Mouse (Mus musculus) mesoderm, embryonic 11.5 days (tissue): Measurements from ENCODE around the gene Kctd3.
A peak's percentile ranks its signal among the peaks of the same experiment; 100 is the strongest.

Experiments used
- DNase-seq: peaks from one replicate; pipeline ENCODE4 v3.0.0-alpha.2; 2012; ENCODE audit warnings: low read depth, low spot score

Kctd3 gene

DNA sequence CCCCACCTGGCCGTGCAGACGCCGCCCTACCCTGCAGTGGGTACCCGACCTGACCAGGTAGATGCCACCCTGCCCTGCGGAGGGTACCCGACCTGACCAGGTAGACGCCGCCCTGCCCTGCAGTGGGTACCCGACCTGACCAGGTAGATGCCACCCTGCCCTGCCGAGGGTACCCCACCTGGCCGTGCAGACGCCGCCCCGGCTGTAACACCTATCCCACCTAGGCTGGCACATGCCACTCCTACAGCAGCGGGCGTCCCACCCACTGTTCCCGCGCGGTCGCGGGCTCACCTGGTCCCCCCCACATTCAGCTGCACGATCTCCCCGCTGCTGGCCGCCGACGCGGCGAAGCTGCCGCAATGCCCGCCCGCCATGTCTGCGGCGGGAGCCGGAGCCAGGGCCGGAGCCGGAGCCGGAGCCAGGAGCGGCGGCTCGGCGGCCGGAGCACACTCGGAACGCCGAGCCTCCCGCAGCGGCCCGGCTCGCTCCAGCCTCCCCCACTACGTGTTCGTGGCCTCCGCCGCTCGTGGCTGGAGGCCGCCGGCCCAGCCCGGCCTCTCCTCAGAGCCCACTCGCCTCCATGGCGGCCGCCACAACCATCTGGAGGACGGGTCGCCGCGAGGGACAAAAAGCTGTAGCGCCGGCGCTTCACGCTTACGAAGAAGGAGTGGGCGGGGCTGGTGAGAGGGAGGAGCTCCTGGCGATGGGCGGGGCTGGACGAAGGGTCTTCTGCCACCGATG, at the start of gene Kctd3:
Gene Kctd3, minus strand, starts transcription at position 603 of the 741 bp plus-strand sequence.
- peak; percentile 97 for DNase-seq

DNA sequence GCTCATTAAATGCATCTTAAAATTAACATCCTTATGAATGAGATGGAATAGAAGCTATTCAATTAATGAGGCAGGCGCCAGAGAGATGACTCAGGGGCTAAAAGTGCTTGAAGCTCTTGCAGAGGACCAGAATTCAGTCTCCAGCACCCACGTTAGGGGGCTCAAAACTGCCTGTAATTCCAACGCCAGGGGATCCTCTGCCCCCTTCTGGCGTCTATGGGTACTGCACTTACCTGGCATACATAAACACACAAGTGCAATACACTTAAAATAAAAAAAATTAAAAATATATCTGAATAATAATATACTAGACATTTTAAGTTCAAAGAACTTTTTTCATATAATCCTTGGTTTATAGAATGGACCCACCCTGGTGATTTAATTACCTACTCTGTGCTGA, 49.8 kb upstream of the Kctd3 start:
- no peak for DNase-seq

DNA sequence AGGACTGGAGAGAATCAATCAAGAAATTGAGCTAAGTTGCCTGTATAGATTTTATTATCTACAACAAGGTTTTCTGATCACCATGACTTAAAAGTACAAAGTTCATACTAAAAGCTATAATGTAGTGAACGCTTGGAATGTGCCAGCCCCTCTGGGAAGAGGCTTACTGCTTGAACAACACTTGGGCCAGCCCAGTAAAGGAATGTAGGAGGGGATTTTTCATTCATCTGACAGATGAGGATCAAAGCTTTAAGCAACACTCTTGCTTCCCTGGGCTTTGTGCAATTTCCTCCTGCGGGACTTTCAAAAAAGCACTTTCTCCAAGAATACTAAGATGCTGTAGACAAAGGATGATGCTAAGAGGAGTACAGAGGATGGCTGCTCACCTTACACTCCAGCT, 48.3 kb upstream of the Kctd3 start:
- peak; percentile 53 for DNase-seq

DNA sequence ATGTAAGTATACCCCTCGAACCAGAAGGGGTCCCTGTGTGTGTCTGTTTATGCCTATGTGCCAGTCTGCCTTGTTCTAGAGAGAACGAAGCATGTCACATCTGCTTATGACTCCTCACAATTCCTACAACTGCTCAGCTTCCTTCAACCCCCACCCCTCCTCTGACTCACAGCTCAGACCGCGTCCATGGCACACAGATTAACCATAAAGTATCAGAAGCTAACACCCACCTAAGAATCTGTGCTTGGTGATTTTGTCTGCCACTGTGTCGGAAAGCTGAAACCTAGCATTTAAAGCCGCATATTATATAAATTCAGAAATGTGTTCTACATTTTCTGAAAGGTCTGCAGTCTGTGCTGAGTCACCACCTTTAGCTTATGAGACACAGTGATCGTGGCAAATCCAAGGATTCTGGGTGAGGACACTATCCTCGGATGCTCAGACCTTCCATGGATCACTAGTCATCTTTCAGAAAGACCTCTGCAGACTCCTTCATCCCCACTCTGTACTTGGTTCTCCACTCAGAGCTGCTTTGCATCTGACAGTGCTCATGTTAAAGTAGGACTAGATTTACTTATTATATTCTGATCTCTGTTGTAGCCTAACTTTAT, 47.4 kb upstream of the Kctd3 start:
- DNase-seq, result no peak

DNA sequence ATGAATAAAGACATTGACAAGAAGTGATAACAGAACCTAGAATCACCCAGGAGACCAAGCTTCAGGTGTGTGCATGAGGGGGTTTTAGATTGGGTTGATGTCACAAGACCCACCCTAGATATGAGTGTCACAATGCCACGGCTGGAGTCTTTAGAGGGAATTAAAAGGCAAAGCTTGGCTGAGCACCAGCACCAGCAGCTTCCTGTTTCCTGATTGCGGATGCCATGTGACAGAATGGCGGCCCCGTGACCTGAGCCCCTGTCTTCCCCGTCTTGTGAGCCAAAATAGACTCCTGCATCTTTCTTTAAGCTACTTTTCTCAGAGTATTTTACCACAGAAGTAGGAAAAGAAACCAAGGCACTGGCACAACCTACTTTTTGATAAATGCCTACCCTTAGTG, 46.5 kb upstream of the Kctd3 start:
- DNase-seq, result no peak

DNA sequence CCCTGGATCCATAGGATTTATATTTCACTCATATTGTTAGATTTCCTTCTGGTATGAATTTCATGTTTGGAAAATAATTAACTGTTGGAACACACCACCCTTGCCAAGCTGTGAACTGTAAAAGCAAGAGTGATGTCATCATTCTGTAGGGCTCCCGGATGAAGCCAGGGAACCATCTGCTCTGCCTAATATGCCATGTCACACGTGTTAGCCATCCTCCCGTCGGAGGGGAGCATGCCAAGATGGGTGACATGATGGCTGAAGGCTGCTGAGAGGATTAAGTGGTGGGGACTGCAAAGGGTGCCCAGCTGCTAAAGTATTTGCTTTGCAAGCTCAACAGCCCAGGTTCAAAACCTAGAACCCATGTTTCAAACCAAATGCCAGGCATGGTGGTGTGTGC, 44.5 kb upstream of the Kctd3 start:
- DNase-seq, result no peak

DNA sequence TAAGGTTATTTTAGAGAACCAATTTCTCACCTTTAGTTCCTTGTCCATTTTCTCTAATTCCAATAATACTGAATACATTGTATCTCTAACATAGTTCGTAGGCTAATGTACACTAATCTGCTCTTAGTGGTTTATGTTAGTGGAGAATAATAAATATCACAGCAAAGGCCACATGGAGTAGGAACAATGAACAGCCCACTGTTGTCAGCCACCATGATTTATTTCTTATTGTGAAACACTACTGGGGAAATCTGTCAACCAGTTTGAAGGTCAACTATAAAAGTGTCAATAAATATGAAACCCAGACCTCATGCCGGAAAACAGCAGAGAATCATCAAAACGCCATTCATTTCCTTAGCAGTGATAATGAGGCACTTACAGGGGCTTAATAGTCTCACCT, 42.5 kb upstream of the Kctd3 start:
- no peak for DNase-seq

DNA sequence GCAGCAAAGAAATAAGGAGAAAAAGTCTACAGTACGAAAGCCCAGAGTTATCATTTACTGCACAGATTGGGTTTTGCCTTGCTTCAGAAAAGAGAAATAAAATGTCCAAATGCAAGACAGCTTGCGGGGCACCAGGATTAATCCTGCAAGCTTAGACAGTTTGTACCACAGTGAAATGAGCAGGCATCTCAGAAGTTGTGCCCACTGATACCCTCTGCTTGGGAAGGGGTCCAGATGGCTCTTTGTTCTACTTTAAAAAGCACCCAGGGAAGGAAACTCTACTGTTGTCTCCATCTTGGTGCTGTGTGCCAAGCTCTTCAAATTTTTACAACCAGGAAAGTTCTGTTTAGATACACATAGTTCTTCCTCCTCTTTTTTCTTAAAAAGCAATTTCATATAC, 40.7 kb upstream of the Kctd3 start:
- DNase-seq, result no peak

DNA sequence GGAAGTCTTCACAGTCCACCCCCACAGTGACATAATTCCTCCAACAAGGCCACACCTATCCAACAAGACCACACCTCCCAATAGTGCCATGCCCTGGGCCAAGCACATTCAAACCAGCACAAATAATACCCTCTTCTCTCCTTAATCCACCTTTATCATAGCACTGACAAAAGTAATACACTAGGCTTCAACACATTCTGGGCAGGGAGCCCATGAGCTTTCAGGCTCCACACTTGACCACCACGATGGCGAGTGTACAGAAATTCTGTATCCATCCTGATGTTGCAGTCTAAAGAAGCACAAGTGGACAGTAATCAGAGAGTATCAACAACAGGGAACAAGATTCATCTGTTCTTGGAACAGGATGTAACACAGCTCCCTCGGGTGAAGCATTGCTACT, 40.3 kb upstream of the Kctd3 start:
- no peak for DNase-seq

DNA sequence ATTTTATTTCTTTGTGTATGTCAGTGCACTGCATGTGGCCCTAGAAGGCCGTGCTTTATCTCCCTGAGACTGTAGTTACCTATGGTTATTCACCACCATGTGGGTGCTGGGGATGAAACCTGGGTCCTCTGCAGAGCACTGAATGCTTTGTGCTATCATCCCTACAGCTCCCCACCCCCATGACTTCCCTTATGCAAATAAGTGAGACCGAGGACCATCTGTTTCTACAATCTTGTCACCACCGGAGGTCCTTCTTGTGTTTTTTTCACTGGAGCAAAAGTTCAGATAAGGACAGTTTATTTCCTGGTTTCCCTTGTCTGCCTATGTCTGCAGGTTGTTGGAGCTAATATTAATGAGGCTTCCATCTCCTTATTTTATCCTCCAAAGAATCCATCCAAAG, 39.2 kb upstream of the Kctd3 start:
- DNase-seq, result no peak

DNA sequence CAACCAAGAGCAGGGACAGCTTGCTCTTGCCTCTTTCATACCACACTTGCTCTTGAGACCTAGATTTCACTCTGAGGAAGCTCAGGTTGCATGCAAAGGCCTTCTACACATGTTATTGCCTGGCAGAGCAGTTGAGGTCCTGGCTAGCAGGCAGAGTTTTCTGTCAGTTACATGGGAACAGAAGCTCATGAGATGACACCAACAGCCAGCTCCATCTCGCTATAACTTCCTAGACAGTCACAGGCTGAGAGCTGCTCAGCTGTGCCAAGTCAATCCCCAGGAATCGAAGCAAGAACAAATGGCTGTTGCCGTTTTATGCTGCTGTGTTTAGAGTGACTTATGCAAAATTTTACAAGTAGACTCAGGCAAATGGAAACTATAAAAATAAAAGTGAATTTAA, 38.7 kb upstream of the Kctd3 start:
- no peak for DNase-seq

DNA sequence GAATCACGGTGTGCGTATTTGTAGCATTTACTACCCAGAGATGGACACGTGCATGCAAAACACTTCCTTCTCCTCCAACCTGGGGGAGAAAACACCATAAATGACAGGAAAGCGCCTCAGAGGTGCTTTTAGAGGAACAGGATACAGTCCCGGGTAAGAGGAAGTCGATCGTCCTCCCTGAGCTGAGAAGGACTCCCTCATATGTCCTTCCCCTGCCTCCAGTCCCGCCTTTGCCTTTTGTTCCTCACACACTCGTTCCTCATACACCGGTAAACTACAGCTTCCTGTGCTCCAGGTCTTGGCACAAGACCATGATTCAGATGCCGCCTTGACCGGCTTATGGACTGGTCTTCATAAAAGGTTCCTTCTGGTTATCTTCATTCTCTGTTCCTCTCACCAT, 33.6 kb upstream of the Kctd3 start:
- DNase-seq, result no peak

DNA sequence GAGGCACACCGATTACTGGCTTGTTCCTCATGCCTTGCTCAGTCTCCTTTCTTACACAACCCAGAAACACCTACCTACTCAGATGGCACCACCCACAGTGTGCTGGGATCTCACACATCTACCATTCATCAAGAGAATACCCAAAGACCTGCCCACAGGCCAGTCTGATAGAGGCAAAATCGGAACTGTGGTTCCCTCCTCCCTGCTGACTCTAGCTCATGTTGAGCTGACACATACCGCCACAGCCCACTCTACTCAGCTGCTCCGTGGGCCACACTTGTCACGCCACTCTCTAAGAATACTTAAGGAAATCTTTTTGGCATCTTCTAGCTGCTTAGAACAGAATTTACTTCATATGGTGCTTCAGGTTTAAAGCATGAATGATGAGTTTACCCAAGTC, 31.7 kb upstream of the Kctd3 start:
- DNase-seq, result no peak

DNA sequence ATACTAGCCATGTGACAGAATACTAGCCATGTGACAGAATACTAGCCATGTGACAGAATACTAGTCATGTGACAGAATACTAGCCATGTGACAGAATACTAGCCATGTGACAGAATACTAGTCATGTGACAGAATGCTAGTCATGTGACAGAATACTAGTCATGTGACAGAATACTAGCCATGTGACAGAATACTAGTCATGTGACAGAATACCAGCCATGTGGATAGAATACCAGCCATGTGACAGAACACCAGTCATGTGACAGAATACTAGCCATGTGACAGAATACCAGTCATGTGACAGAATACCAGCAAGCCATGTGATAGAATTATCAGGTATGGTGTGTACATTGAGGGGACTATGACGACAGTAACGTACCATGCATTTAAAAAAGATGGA, 25.2 kb upstream of the Kctd3 start:
- DNase-seq, result peak; percentile 36

DNA sequence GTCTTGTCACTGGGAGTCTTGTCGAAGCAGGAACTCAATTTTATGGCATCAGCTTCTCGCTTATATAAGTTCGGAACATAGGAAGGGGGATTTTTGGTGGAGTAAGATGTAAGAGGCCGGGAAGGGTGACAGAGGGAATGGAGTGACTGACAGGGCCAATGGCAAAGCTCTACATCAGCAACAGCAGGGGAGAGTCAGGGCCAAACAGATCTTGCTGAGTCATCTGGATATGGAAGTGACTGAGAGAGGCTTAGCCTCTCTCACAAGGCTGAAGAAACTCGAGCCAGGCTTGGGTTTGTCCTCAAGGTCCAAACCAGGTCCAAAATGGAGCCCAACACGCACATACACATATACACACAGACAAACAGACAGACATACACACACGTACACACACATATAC, 23.3 kb upstream of the Kctd3 start:
- no peak for DNase-seq

DNA sequence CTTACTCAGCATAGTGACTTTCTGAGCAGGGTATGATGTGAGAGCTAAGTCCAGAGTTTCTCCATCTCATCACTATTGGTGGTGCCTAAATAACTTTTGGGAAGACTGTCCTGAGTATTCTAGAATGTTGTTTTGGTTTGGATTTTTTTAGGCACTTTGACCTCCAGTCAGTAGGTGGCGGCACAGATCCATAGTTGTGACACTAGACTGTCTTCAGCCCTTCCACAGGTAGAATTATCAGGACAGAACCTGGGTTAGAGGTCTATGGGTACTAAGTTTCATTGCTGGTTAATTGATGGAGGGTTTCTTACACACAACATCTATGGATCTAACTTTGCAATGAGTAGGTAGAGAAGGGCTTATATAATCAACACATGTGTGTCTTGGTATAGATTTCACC, 20.6 kb upstream of the Kctd3 start:
- DNase-seq, result peak; percentile 30

DNA sequence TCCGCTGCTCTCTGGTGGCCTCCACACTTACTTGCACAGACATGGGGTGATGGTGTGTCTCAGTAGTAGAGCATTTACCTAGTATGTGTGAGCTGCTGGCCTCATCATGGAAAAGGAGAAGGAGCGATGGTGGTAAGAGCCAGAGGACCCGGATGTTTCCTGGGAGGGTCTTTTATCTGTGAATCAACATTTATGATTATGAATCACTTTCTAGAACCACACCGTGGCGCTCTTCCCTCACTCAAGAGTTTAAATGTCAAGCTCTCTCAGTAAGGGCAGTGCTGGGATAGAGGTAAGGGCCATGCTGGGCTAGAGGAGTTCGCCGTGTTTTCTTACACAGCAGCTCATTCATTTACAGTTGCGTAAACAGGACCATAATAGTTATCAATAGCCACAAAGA, 19.2 kb upstream of the Kctd3 start:
- peak; percentile 55 for DNase-seq

DNA sequence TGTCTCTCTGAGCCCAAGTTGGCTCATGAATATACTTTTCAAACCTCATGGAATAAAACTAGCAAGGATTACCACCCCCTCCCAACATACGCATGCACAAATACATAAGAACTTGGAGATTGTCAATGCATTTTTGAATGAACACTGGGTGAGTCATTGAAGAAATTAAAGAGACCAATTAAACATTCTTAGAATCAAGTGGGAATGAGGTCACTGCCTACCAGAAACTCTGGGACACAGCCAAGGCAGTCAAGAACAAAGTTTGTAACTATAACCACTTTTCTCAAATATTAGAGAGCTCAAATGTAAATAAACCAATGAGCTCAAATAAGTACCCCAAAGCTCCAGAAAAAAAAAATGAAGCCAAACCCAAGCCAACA, 16.1 kb upstream of the Kctd3 start:
- DNase-seq, result no peak

DNA sequence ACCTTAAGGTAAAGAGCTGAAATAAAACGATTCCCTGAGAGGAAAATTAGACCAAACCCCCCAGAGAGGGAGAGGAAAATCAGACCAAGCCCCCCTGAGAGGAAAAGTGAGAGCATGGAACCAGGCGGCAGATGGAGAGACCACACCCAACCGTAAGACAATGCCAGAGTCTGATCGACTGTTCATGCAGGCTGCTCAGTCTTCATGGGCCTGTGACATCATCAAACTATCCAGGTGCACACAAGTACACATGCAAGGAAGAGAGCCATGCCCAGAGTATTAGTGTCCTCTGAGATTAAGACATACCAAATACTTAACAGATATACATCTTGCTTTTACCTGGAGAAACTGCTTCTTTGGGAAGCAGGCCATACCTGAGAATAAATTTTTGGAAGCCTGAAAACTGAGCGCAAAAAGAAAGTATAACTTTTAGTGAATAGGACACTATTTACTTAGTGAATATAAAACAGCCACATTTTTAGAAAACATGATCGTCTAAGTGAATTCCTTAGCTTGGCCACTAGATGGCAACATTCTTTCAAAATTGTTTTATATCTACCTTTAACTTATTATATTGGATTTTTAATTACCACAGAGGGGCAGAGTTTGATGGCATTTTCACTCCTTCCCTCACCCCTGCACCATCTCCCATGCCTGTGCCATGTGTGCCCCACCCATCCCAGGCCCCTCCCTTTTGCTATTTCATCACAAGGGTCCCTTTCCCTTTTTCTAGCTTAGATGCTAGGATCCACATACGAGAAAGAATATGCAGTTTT, 15.5 kb upstream of the Kctd3 start:
- DNase-seq, result peak; percentile 20

DNA sequence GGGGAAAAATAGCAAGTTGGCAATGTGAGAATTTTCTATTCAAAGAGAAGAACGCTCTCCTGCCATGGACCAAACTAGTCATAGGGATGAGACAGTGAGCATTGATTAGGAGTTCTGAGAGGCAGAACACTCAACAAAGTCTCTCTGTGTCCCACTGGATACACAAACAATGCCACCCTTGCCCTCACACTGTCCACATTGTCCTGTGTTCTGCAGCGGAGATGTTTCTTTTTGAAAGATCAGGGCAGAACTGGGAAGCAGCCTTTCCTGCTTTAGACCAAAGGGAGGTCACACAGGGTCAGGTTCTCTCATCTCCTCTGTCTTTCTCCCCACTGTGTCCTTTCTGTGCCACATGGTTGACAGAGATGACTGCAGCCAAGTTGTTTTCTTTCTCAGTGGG, 7.7 kb upstream of the Kctd3 start:
- DNase-seq, result peak; percentile 22

DNA sequence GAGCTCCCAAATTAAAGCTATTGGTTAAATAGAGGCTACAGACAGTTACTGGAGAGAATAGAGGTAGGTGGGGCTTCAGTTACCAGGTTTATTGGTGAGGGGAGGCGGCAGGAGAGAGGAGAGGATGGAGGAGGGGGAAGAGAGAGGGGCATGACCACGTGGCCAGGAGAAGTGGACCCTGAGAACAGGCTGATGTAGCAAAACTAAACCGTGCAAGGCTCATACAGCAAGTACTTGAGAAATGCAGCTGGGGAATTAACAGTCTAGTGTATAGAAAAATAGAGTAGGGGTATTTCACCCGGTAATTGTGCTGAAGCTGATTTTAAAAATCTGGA, 5.9 kb upstream of the Kctd3 start:
- DNase-seq, result no peak

DNA sequence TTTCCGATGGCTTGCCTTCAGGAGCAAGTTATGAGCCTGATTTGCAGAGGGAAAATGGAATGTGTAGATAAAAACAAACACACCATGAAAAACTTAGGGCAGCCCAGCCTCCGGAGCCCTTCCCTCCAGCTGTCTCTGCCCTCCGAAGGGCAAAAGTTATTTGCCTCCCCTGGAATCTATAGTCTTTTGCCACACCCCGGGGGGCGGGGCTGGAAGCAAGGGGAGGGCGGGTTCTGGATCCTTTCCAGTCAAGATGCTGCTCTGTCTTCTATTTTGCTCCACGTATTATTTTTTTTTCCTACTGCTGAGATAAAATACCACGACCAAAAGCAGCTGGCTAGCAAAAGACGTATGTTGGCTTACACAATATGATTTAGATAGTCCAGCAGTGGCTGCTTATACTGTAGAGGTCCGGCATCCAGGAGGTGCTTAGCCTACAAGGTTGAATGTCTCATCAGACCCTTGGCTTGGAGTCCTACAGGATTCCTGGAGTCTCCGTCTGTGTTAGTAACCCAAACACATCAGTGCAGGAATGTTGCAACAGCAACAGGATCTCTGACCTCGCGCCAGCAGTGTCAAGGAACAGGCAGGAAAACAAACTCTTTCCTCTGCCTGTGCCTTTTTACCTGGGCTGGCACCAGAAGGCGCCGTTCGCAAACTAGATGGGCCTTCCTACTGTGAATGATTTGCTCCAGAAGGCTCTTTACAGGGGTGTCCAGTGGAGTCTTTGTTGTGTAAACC, 5.4 kb upstream of the Kctd3 start:
- peak; percentile 43 for DNase-seq
